12 mouse cellular contexts compared by ENCODE assay signal in genomic region chr6:83840086-83840485, GRCm38 (mm10).
"Had no signal": no experiment of that assay in that cellular context is flagged by ENCODE, and none has a peak within 500 bp of the region (broad histone marks: within the 10 kb centered on the region; RNA-seq: fewer than 3 reads in every experiment).

No protein-coding gene starts in this region.

- H3K9ac ChIP-seq: liver, embryonic 12.5 days; liver, embryonic 14.5 days; midbrain, embryonic 13.5 days; midbrain, embryonic 15.5 days; neural tube, embryonic 12.5 days had no signal

- H3K9me3 ChIP-seq: liver, embryonic 12.5 days; midbrain, embryonic 13.5 days; midbrain, embryonic 15.5 days; neural tube, embryonic 12.5 days had no signal

- H3K27ac ChIP-seq: liver, embryonic 12.5 days; liver, embryonic 14.5 days; macrophage; midbrain, embryonic 13.5 days; midbrain, embryonic 15.5 days; neural tube, embryonic 12.5 days had no signal

- H3K4me1 ChIP-seq: liver, embryonic 12.5 days; midbrain, embryonic 13.5 days; midbrain, embryonic 15.5 days; neural tube, embryonic 12.5 days had no signal

- DNase-seq: right cerebral cortex, postnatal 14 days; thymus, adult 18-20 months; thymus, postnatal 14 days; thymus, postnatal 36 days had no signal

- H3K4me2 ChIP-seq: liver, embryonic 12.5 days; midbrain, embryonic 11.5 days; midbrain, embryonic 13.5 days; midbrain, embryonic 15.5 days; neural tube, embryonic 12.5 days had no signal

- H3K36me3 ChIP-seq: liver, embryonic 12.5 days; midbrain, embryonic 13.5 days; midbrain, embryonic 15.5 days; neural tube, embryonic 12.5 days had no signal

- ATAC-seq: liver, embryonic 12.5 days; midbrain, embryonic 13.5 days; midbrain, embryonic 15.5 days had no signal

- H3K4me3 ChIP-seq: liver, embryonic 12.5 days; megakaryocyte, embryonic 14.5 days; midbrain, embryonic 13.5 days; midbrain, embryonic 15.5 days; neural tube, embryonic 12.5 days had no signal

- H3K27me3 ChIP-seq: liver, embryonic 12.5 days; midbrain, embryonic 13.5 days; midbrain, embryonic 15.5 days; neural tube, embryonic 12.5 days had no signal
